Mouse (Mus musculus) layer of hippocampus, adult 9-11 months (tissue): ENCODE results near the gene Hoxa11.
A peak's percentile ranks its signal among the peaks of the same experiment; 100 is the strongest.

ENCODE experiments used
- DNase-seq: peaks from one replicate; pipeline ENCODE4 v3.0.0; 2022

The Hoxa11 gene

GRCm38 (mm10) chr6:52245757-52246142, at the start of gene Hoxa11:
Hoxa11 (minus strand) TSS chr6:52245810.
- no peak for DNase-seq

- no peak for DNase-seq
Observed at GRCm38 (mm10) chr6:52294616-52295015, 49.0 kb upstream of the Hoxa11 start.

GRCm38 (mm10) chr6:52292328-52292727, 46.7 kb upstream of the Hoxa11 start:
- DNase-seq = no peak

GRCm38 (mm10) chr6:52291021-52291860, 45.6 kb upstream of the Hoxa11 start:
- no peak for DNase-seq

- DNase-seq = no peak
Observed at GRCm38 (mm10) chr6:52290186-52290585, 44.6 kb upstream of the Hoxa11 start.

GRCm38 (mm10) chr6:52283896-52284295, 38.3 kb upstream of the Hoxa11 start:
- no peak for DNase-seq

- DNase-seq = no peak
Observed at GRCm38 (mm10) chr6:52281084-52281483, 35.5 kb upstream of the Hoxa11 start.

- DNase-seq = no peak
Observed at GRCm38 (mm10) chr6:52276920-52277319, 31.3 kb upstream of the Hoxa11 start.

GRCm38 (mm10) chr6:52276382-52276781, 30.8 kb upstream of the Hoxa11 start:
- DNase-seq = no peak

- no peak for DNase-seq
Observed at GRCm38 (mm10) chr6:52275563-52276280, 30.1 kb upstream of the Hoxa11 start.

GRCm38 (mm10) chr6:52274576-52274975, 29.0 kb upstream of the Hoxa11 start:
- no peak for DNase-seq

GRCm38 (mm10) chr6:52273656-52274280, 28.2 kb upstream of the Hoxa11 start:
- no peak for DNase-seq

- DNase-seq = no peak
Observed at GRCm38 (mm10) chr6:52272766-52273655, 27.4 kb upstream of the Hoxa11 start.

- DNase-seq = peak; percentile 24
Observed at GRCm38 (mm10) chr6:52270494-52271480, 25.2 kb upstream of the Hoxa11 start.

GRCm38 (mm10) chr6:52268756-52269155, 23.1 kb upstream of the Hoxa11 start:
- no peak for DNase-seq

GRCm38 (mm10) chr6:52268341-52268740, 22.7 kb upstream of the Hoxa11 start:
- no peak for DNase-seq

GRCm38 (mm10) chr6:52267691-52268090, 22.1 kb upstream of the Hoxa11 start:
- no peak for DNase-seq

- no peak for DNase-seq
Observed at GRCm38 (mm10) chr6:52267221-52267620, 21.6 kb upstream of the Hoxa11 start.

GRCm38 (mm10) chr6:52266666-52266985, 21.0 kb upstream of the Hoxa11 start:
- no peak for DNase-seq

GRCm38 (mm10) chr6:52265913-52266665, 20.5 kb upstream of the Hoxa11 start:
- no peak for DNase-seq
